13 mouse cellular contexts compared by ENCODE assay signal in genomic region chr5:147068876-147069275, GRCm38 (mm10). TPM values are rescaled to one million over a fixed set of nuclear protein-coding genes. Genes with fewer than 3 reads are reported as not detected.
DNase-seq lines count a peak whose midpoint lies in the region; ATAC-seq and TF ChIP-seq lines count a peak whose summit lies in the region.
"Had no signal": no experiment of that assay in that cellular context is flagged by ENCODE, and none has a peak within 500 bp of the region (broad histone marks: within the 10 kb centered on the region; RNA-seq: fewer than 3 reads in every experiment).

No protein-coding gene starts in this region.

- H3K4me3 ChIP-seq in gastrocnemius, adult 2 months, result no peak overlapping the region
- H3K4me3 ChIP-seq in forebrain, embryonic 16.5 days (replicated peaks; ENCODE audit: low read length), result no peak overlapping the region
- H3K4me3 ChIP-seq in hindbrain, embryonic 10.5 days, result no peak overlapping the region
- H3K4me3 ChIP-seq: heart, embryonic 15.5 days; midbrain, embryonic 12.5 days; neural tube, embryonic 12.5 days had no signal

- peak; percentile 93 for ATAC-seq in forebrain, embryonic 16.5 days
- ATAC-seq in erythroid progenitor cell, adult 5-6 weeks (replicated peaks; ENCODE audit: low FRiP score, poor library complexity, severe bottlenecking), result no peak

- peaks cover 12% of the 10 kb centered on the region for H3K4me1 ChIP-seq in forebrain, embryonic 16.5 days (replicated peaks; ENCODE audit: control insufficient read depth, insufficient read depth, low read length)
- H3K4me1 ChIP-seq in hindbrain, embryonic 10.5 days (replicated peaks), result peaks cover 16% of the 10 kb centered on the region
- H3K4me1 ChIP-seq: midbrain, embryonic 12.5 days; neural tube, embryonic 12.5 days had no signal

- no peak for TF ChIP-seq CTCF in gastrocnemius, adult 2 months (IDR thresholded peaks at IDR 0.05)

- no peaks in the 10 kb centered on the region for H3K36me3 ChIP-seq in forebrain, embryonic 16.5 days (ENCODE audit: control insufficient read depth, insufficient read depth)
- H3K36me3 ChIP-seq in hindbrain, embryonic 10.5 days, result no peaks in the 10 kb centered on the region
- H3K36me3 ChIP-seq: heart, embryonic 15.5 days; midbrain, embryonic 12.5 days; neural tube, embryonic 12.5 days had no signal

- no peaks in the 10 kb centered on the region for H3K9me3 ChIP-seq in forebrain, embryonic 16.5 days (ENCODE audit: control insufficient read depth, low read length)
- H3K9me3 ChIP-seq in hindbrain, embryonic 10.5 days, result no peaks in the 10 kb centered on the region
- H3K9me3 ChIP-seq: heart, embryonic 15.5 days; midbrain, embryonic 12.5 days; neural tube, embryonic 12.5 days had no signal

- H3K27ac ChIP-seq in gastrocnemius, adult 2 months, result peak overlapping the region; percentile 31
- H3K27ac ChIP-seq in forebrain, embryonic 16.5 days (ENCODE audit: low read length), result peak overlapping the region; percentile 60
- H3K27ac ChIP-seq in hindbrain, embryonic 10.5 days, result no peak overlapping the region
- H3K27ac ChIP-seq: heart, embryonic 15.5 days; midbrain, embryonic 12.5 days; neural tube, embryonic 12.5 days had no signal

- intact Hi-C loops in gastrocnemius, adult 2 months (cut with DNase I), result no loop called here
- intact Hi-C loops in gastrocnemius, postnatal 14 days (cut with DNase I; ENCODE audit: low total_unique reads), result no loop called here

- no peak overlapping the region for H3K4me2 ChIP-seq in forebrain, embryonic 16.5 days (ENCODE audit: low read length)
- H3K4me2 ChIP-seq: heart, embryonic 15.5 days; midbrain, embryonic 12.5 days; neural tube, embryonic 12.5 days had no signal

- H3K27me3 ChIP-seq in forebrain, embryonic 16.5 days (replicated peaks; ENCODE audit: control insufficient read depth, insufficient read depth, low read length), result no peaks in the 10 kb centered on the region
- H3K27me3 ChIP-seq in hindbrain, embryonic 10.5 days (ENCODE audit: insufficient read depth, poor library complexity, severe bottlenecking), result no peaks in the 10 kb centered on the region
- H3K27me3 ChIP-seq: heart, embryonic 15.5 days; midbrain, embryonic 12.5 days; neural tube, embryonic 12.5 days had no signal

- DNase-seq in gastrocnemius, adult 2 months, result no peak
- no peak for DNase-seq in gastrocnemius, postnatal 14 days
- peak; percentile 57 to 73 for DNase-seq in right cerebral cortex, postnatal 10 days (ENCODE audit: low spot score in 2 of 2)
- DNase-seq in right cerebral cortex, adult 18-20 months, result no peak
- DNase-seq in hindbrain, embryonic 10.5 days (ENCODE audit: low spot score), result no peak
- no peak for DNase-seq in natural killer cell, adult 2 months (ENCODE audit: low spot score in 2 of 2)
- DNase-seq: retina, postnatal 1 day; thymus, adult 2 months had no signal

- 54% methylated on average over 5 of the region's 5 CpGs for WGBS in forebrain, embryonic 16.5 days
- 89% methylated on average over 5 of the region's 5 CpGs for WGBS in hindbrain, embryonic 10.5 days

- no peak overlapping the region for H3K9ac ChIP-seq in forebrain, embryonic 16.5 days (replicated peaks; ENCODE audit: low read depth, low read length)
- H3K9ac ChIP-seq: heart, embryonic 15.5 days; midbrain, embryonic 12.5 days; neural tube, embryonic 12.5 days had no signal

RNA-seq across cellular contexts. Expression of gene Lnx2, which starts 7.5 kb away (rescaled TPM):
- total RNA-seq in gastrocnemius, adult 2 months (2021), result 1 to 10 TPM; 3.3 to 3.4 TPM
- total RNA-seq in gastrocnemius, postnatal 14 days (2021), result 1 to 10 TPM; 5.6 to 5.9 TPM
- 12.8 and 14.3 TPM in 2 replicates for polyA plus RNA-seq in forebrain, embryonic 16.5 days (2015; fragmentation: Nextera tagmentation; extraction: Ambion mirVana)
- 8.2 and 8.4 TPM in 2 replicates for polyA plus RNA-seq in hindbrain, embryonic 10.5 days (2016; fragmentation: Nextera tagmentation; extraction: Ambion mirVana)
- total RNA-seq in erythroid progenitor cell, adult 5-6 weeks (2015; ENCODE audit: low replicate concordance), result 0.42 and 1.4 TPM in 2 replicates
- total RNA-seq in erythroid progenitor cell, adult 5-6 weeks (2017; ENCODE audit: low replicate concordance), result 1.3 and 1.7 TPM in 2 replicates

RNA-seq across cellular contexts. Expression of gene Polr1d, which starts 8.0 kb away (rescaled TPM):
- 10 to 100 TPM; 83.4 to 85.5 TPM for total RNA-seq in gastrocnemius, adult 2 months (2021)
- total RNA-seq in gastrocnemius, postnatal 14 days (2021), result 10 to 100 TPM; 87.1 to 94.8 TPM
- polyA plus RNA-seq in forebrain, embryonic 16.5 days (2015; fragmentation: Nextera tagmentation; extraction: Ambion mirVana), result 107 and 115 TPM in 2 replicates
- polyA plus RNA-seq in hindbrain, embryonic 10.5 days (2016; fragmentation: Nextera tagmentation; extraction: Ambion mirVana), result 124 and 127 TPM in 2 replicates
- 42.8 and 43.2 TPM in 2 replicates for total RNA-seq in erythroid progenitor cell, adult 5-6 weeks (2015; ENCODE audit: low replicate concordance)
- 17.5 and 41.8 TPM in 2 replicates for total RNA-seq in erythroid progenitor cell, adult 5-6 weeks (2017; ENCODE audit: low replicate concordance)

Comparison
In these comparisons a context has a peak if more than half of its experiments do, and no peak if none do; other contexts are left out.
1. DNase-seq: peak in right cerebral cortex, postnatal 10 days (2 of 2); none in gastrocnemius, adult 2 months (single experiment), gastrocnemius, postnatal 14 days (single experiment), right cerebral cortex, adult 18-20 months (single experiment), hindbrain, embryonic 10.5 days (single experiment) and natural killer cell, adult 2 months (0 of 2).